Mouse (Mus musculus): ENCODE measurements at regions not wholly inside any gene's neighbourhood (a gene's known extent, or its start where the extent isn't known, plus 50 kb on each side); places are given as distances from the start of the nearest gene placed in this dataset.

GRCm38 (mm10) chrX:159018955-159019354 lies 191.2 kb upstream of the Rps6ka3 start:
- Histone ChIP-seq H3K4me2 (replicated peaks) (no peak overlapping the region), H3K27me3 (no peaks in the 10 kb centered on the region), H3K4me1 (no peaks in the 10 kb centered on the region), H3K9ac (no peak overlapping the region), H3K4me3 (no peak overlapping the region), H3K36me3 (no peaks in the 10 kb centered on the region), H3K9me3 (replicated peaks) (no peaks in the 10 kb centered on the region), H3K27ac (no peak overlapping the region)
- 46% methylated on average over 1 of the region's 1 CpGs for WGBS
- 0 out of 2 replicates have a peak, but pooled peaks have one; percentile 56 for ATAC-seq (ENCODE audit: low FRiP score)

GRCm38 (mm10) chrX:159026311-159026710 lies 183.8 kb upstream of the Rps6ka3 start:
- peaks cover 5% of the 10 kb centered on the region; the same call in 1 of the 2 replicates for H3K27me3 ChIP-seq
- no peak overlapping the region for H3K27ac ChIP-seq
- WGBS, result 87% methylated on average over 1 of the region's 1 CpGs
- H3K36me3 ChIP-seq, result no peaks in the 10 kb centered on the region
- ATAC-seq (ENCODE audit: low FRiP score), result no peak
- H3K9ac ChIP-seq, result no peak overlapping the region
- H3K9me3 ChIP-seq (replicated peaks), result no peaks in the 10 kb centered on the region
- H3K4me3 ChIP-seq, result no peak overlapping the region
- H3K4me2 ChIP-seq (replicated peaks), result no peak overlapping the region
- no peaks in the 10 kb centered on the region for H3K4me1 ChIP-seq

GRCm38 (mm10) chrX:159031927-159032326 lies 178.2 kb upstream of the Rps6ka3 start:
- Histone ChIP-seq H3K27me3 (no peaks in the 10 kb centered on the region), H3K4me1 (no peaks in the 10 kb centered on the region), H3K9ac (no peak overlapping the region), H3K36me3 (no peaks in the 10 kb centered on the region), H3K4me2 (replicated peaks) (no peak overlapping the region), H3K4me3 (no peak overlapping the region), H3K27ac (no peak overlapping the region), H3K9me3 (replicated peaks) (no peaks in the 10 kb centered on the region)
- 70% methylated on average over 4 of the region's 4 CpGs for WGBS
- no peak for ATAC-seq (ENCODE audit: low FRiP score)

GRCm38 (mm10) chrX:159043432-159043831 lies 166.7 kb upstream of the Rps6ka3 start:
- Histone ChIP-seq H3K4me1 (no peaks in the 10 kb centered on the region), H3K4me3 (no peak overlapping the region), H3K9ac (no peak overlapping the region), H3K27me3 (no peaks in the 10 kb centered on the region), H3K36me3 (no peaks in the 10 kb centered on the region), H3K4me2 (replicated peaks) (no peak overlapping the region), H3K27ac (no peak overlapping the region), H3K9me3 (replicated peaks) (no peaks in the 10 kb centered on the region)
- no peak for ATAC-seq (ENCODE audit: low FRiP score)
- WGBS, result 11% methylated on average over 3 of the region's 3 CpGs

GRCm38 (mm10) chrX:159047876-159048275 lies 162.2 kb upstream of the Rps6ka3 start:
- Histone ChIP-seq H3K27ac (no peak overlapping the region), H3K9ac (no peak overlapping the region), H3K4me3 (no peak overlapping the region), H3K9me3 (replicated peaks) (no peaks in the 10 kb centered on the region), H3K36me3 (no peaks in the 10 kb centered on the region), H3K4me2 (replicated peaks) (no peak overlapping the region), H3K27me3 (no peaks in the 10 kb centered on the region), H3K4me1 (no peaks in the 10 kb centered on the region)
- no peak for ATAC-seq (ENCODE audit: low FRiP score)
- WGBS, result 37% methylated on average over 2 of the region's 2 CpGs

- H3K27me3 ChIP-seq, result no peaks in the 10 kb centered on the region
- no peak overlapping the region for H3K27ac ChIP-seq
- H3K36me3 ChIP-seq, result no peaks in the 10 kb centered on the region
- H3K9ac ChIP-seq, result no peak overlapping the region
- ATAC-seq (ENCODE audit: low FRiP score), result no peak
- H3K9me3 ChIP-seq (replicated peaks), result no peaks in the 10 kb centered on the region
- no peaks in the 10 kb centered on the region for H3K4me1 ChIP-seq
- no peak overlapping the region for H3K4me2 ChIP-seq (replicated peaks)
- H3K4me3 ChIP-seq, result no peak overlapping the region
- WGBS, result 82% methylated on average over 8 of the region's 8 CpGs
Measured at GRCm38 (mm10) chrX:159055689-159056461, 154.2 kb upstream of the Rps6ka3 start.

GRCm38 (mm10) chrX:159056462-159056805 lies 153.7 kb upstream of the Rps6ka3 start:
- Histone ChIP-seq H3K9me3 (replicated peaks) (no peaks in the 10 kb centered on the region), H3K27me3 (no peaks in the 10 kb centered on the region), H3K36me3 (no peaks in the 10 kb centered on the region), H3K4me3 (no peak overlapping the region), H3K27ac (no peak overlapping the region), H3K4me2 (replicated peaks) (no peak overlapping the region), H3K4me1 (no peaks in the 10 kb centered on the region), H3K9ac (no peak overlapping the region)
- no peak for ATAC-seq (ENCODE audit: low FRiP score)

- no peak for ATAC-seq (ENCODE audit: low FRiP score)
- H3K4me1 ChIP-seq, result no peaks in the 10 kb centered on the region
- H3K36me3 ChIP-seq, result no peaks in the 10 kb centered on the region
- no peak overlapping the region for H3K9ac ChIP-seq
- no peak overlapping the region for H3K4me2 ChIP-seq (replicated peaks)
- no peaks in the 10 kb centered on the region for H3K27me3 ChIP-seq
- no peak overlapping the region for H3K4me3 ChIP-seq
- H3K27ac ChIP-seq, result no peak overlapping the region
- H3K9me3 ChIP-seq (replicated peaks), result no peaks in the 10 kb centered on the region
Measured at GRCm38 (mm10) chrX:159058931-159059330, 151.2 kb upstream of the Rps6ka3 start.

GRCm38 (mm10) chrX:159061322-159061721 lies 148.8 kb upstream of the Rps6ka3 start:
- no peak overlapping the region for H3K4me3 ChIP-seq
- no peak for ATAC-seq (ENCODE audit: low FRiP score)

GRCm38 (mm10) chrX:159066212-159066611 lies 143.9 kb upstream of the Rps6ka3 start:
- Histone ChIP-seq H3K9me3 (replicated peaks) (no peaks in the 10 kb centered on the region), H3K4me2 (replicated peaks) (no peak overlapping the region), H3K4me3 (no peak overlapping the region), H3K9ac (no peak overlapping the region), H3K4me1 (no peaks in the 10 kb centered on the region), H3K27me3 (no peaks in the 10 kb centered on the region; the same call in 1 of the 2 replicates), H3K27ac (no peak overlapping the region), H3K36me3 (no peaks in the 10 kb centered on the region)
- WGBS, result 71% methylated on average over 2 of the region's 2 CpGs
- no peak for ATAC-seq (ENCODE audit: low FRiP score)

More at GRCm38 (mm10) chrX:159061322-159061721, 148.8 kb upstream of the Rps6ka3 start:
- H3K27ac ChIP-seq, result no peak overlapping the region
- H3K4me2 ChIP-seq (replicated peaks), result no peak overlapping the region
- H3K27me3 ChIP-seq, result no peaks in the 10 kb centered on the region
- no peaks in the 10 kb centered on the region for H3K36me3 ChIP-seq
- no peaks in the 10 kb centered on the region for H3K9me3 ChIP-seq (replicated peaks)
- H3K4me1 ChIP-seq, result no peaks in the 10 kb centered on the region
- no peak overlapping the region for H3K9ac ChIP-seq

GRCm38 (mm10) chrX:159072647-159073046 lies 137.5 kb upstream of the Rps6ka3 start:
- Histone ChIP-seq H3K27me3 (no peaks in the 10 kb centered on the region; the same call in 1 of the 2 replicates), H3K36me3 (no peaks in the 10 kb centered on the region), H3K4me2 (replicated peaks) (no peak overlapping the region), H3K4me3 (no peak overlapping the region), H3K9ac (no peak overlapping the region), H3K9me3 (replicated peaks) (no peaks in the 10 kb centered on the region), H3K4me1 (no peaks in the 10 kb centered on the region), H3K27ac (no peak overlapping the region)
- 65% methylated on average over 3 of the region's 3 CpGs for whole genome bisulfite sequencing
- no peak for ATAC-seq (ENCODE audit: low FRiP score)

GRCm38 (mm10) chrX:159073533-159073932 lies 136.6 kb upstream of the Rps6ka3 start:
- no peak for ATAC-seq (ENCODE audit: low FRiP score)

GRCm38 (mm10) chrX:159080508-159080907 lies 129.6 kb upstream of the Rps6ka3 start:
- H3K4me1 ChIP-seq, result no peaks in the 10 kb centered on the region
- WGBS, result 80% methylated on average over 2 of the region's 2 CpGs
- H3K36me3 ChIP-seq, result no peaks in the 10 kb centered on the region
- H3K27me3 ChIP-seq, result no peaks in the 10 kb centered on the region
- no peak for ATAC-seq (ENCODE audit: low FRiP score)
- no peak overlapping the region for H3K27ac ChIP-seq
- no peak overlapping the region for H3K4me3 ChIP-seq
- H3K9me3 ChIP-seq (replicated peaks), result no peaks in the 10 kb centered on the region
- no peak overlapping the region for H3K4me2 ChIP-seq (replicated peaks)
- no peak overlapping the region for H3K9ac ChIP-seq

More at GRCm38 (mm10) chrX:159073533-159073932, 136.6 kb upstream of the Rps6ka3 start:
- Histone ChIP-seq H3K4me1 (no peaks in the 10 kb centered on the region), H3K9me3 (replicated peaks) (no peaks in the 10 kb centered on the region), H3K27ac (no peak overlapping the region), H3K36me3 (no peaks in the 10 kb centered on the region), H3K4me3 (no peak overlapping the region), H3K27me3 (no peaks in the 10 kb centered on the region; the same call in 1 of the 2 replicates), H3K4me2 (replicated peaks) (no peak overlapping the region), H3K9ac (no peak overlapping the region)
